Mouse (Mus musculus): ENCODE measurements around the gene Eaf2.

- TF ChIP-seq POLR2A (IDR thresholded peaks at IDR 0.05; ENCODE audit: low read depth, low read length), result no peak
- TF ChIP-seq CTCF (IDR thresholded peaks at IDR 0.05; ENCODE audit: borderline replicate concordance, insufficient read depth, low read length), result no peak
Measured at GRCm38 (mm10) chr16:36869442-36869841, 5.4 kb downstream of the Eaf2 start.
